Mouse (Mus musculus) myocyte (in vitro differentiated cells): Measurements from ENCODE around the gene Atrnl1.

Source experiments
- CEBPB ChIP-seq: IDR thresholded peaks from 2 replicates; pipeline ENCODE4 v1.6.1; 2011; ENCODE audit warnings: mild to moderate bottlenecking, moderate library complexity; ENCODE audit not compliant: poor library complexity, insufficient read depth, severe bottlenecking
- MAX ChIP-seq: IDR thresholded peaks from one replicate; pipeline ENCODE4 v1.6.1; 2011; ENCODE audit warnings: low read depth, mild to moderate bottlenecking, control low read depth
- MYOD1 ChIP-seq, 3 experiments: IDR thresholded peaks; one replicate each; pipeline ENCODE4 v1.6.1; 2011; ENCODE audit warnings: control low read depth in 2 of 3, low read depth in 2 of 3, mild to moderate bottlenecking in 2 of 3, moderate library complexity in 1 of 3; ENCODE audit not compliant: insufficient read length in 2 of 3, control insufficient read depth in 1 of 3
- POLR2A ChIP-seq: IDR thresholded peaks from one replicate; pipeline ENCODE4 v1.6.1; 2011; ENCODE audit warnings: low read depth, mild to moderate bottlenecking, control low read depth, moderate library complexity; ENCODE audit not compliant: insufficient read length
- POLR2AphosphoS2 ChIP-seq: IDR thresholded peaks from one replicate; pipeline ENCODE4 v1.6.1; 2011; ENCODE audit warnings: low read depth, control low read depth; ENCODE audit not compliant: insufficient read length
- TCF3 ChIP-seq: IDR thresholded peaks from one replicate; pipeline ENCODE4 v1.6.1; 2011; ENCODE audit warnings: low read depth, control low read depth; ENCODE audit not compliant: insufficient read length

DNA sequence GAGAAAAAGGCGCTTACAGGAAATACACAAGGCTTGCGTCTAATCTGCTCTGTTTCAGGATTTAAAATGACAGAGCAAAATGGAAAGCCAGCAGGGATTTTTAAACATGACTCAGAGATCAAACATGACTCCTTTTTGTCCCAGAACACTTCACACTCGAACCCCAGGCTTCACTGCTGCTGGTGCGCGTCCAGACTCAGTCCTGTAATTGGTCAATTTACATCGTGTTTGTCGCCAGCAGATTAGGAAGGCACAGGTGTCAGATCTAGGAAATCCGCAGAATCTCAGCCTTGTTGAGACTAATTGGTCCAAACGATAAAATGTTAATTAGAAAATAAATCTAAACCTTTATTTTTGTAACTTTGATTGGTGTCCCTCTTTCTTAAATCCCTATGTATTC, 448.9 kb downstream of the Atrnl1 start:
- TF ChIP-seq TCF3 (no peak), POLR2A (no peak), CEBPB (no peak), MAX (no peak), MYOD1 (IDR thresholded peaks at IDR 0.05; ENCODE audit: control insufficient read depth in 1 of 3, insufficient read length in 2 of 3, low read depth in 2 of 3) (no peak), POLR2AphosphoS2 (no peak)
